Mouse (Mus musculus): ENCODE measurements around the gene Gm10643. TPM values are rescaled to one million over a fixed set of nuclear protein-coding genes. Genes with fewer than 3 reads are reported as not detected.

The Gm10643 gene
- polyA plus RNA-seq, 1 experiment from 2014 or later = 1.3 TPM

DNA sequence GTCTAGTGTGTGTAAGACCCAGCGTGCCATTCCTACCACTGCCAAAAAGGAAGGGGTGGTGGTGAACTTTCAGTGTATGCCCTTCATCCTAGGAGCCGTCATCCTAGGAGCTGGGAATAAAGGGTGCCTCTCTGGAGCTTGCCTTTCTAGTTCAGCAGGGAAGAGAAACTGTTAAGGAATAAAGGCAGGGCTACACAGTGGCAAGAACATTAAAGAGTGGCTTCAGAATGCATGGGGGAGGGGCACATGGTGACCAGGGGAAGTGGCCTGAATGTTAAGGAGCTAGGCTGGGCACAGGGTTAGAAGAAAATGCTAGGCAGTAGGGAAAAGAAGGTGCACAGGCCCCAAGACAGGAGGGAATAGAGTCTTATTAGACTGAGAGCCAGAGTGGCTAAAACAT lies 4.8 kb upstream of the Gm10643 start:
- no peak overlapping the region for H3K9ac ChIP-seq (replicated peaks; ENCODE audit: low read depth)
- no peak overlapping the region for H3K27ac ChIP-seq (ENCODE audit: low read length)
- no peaks in the 10 kb centered on the region for H3K27me3 ChIP-seq (replicated peaks; ENCODE audit: insufficient read depth, low read length)
- ATAC-seq = no peak
- H3K4me3 ChIP-seq (ENCODE audit: low read depth, low read length) = no peak overlapping the region
- WGBS = 46% methylated on average over 2 of the region's 2 CpGs
- no peak for TF ChIP-seq CTCF (IDR thresholded peaks at IDR 0.05)
- TF ChIP-seq EP300 (IDR thresholded peaks at IDR 0.05) = no peak
- H3K4me1 ChIP-seq (ENCODE audit: insufficient read depth, low read depth, low read length) = peaks cover 25% of the 10 kb centered on the region; the same call in 1 of the 2 replicates
- no peaks in the 10 kb centered on the region for H3K9me3 ChIP-seq (ENCODE audit: low read length)
- H3K4me2 ChIP-seq (replicated peaks; ENCODE audit: low read depth, low read length) = no peak overlapping the region
- peak; percentile 47 for DNase-seq (ENCODE audit: low spot score)
- H3K36me3 ChIP-seq (ENCODE audit: insufficient read depth, low read length) = no peaks in the 10 kb centered on the region

DNA sequence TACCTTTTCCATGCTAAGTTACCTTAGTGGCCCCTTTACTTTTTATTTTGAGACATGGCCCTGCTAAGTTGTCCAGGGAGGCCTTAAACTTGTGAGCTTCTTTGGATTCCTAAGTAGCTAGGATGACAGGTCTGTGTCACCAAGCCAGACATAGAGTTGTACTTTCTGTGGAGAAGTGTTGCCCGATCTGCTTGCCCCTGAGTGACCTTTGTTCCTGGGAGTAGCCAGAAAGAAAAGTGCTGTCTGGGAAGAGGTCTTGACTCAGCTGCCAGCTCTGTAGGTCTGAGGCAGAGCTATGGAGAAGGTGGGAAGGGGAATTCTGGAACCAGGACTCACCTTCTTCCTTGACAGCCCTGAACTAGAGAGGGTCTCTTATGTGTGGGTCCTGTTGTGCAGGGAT lies 4.2 kb upstream of the Gm10643 start:
- Histone ChIP-seq H3K4me2 (replicated peaks; ENCODE audit: low read depth, low read length) (no peak overlapping the region), H3K4me1 (ENCODE audit: insufficient read depth, low read depth, low read length) (peaks cover 25% of the 10 kb centered on the region; the same call in 1 of the 2 replicates), H3K27ac (ENCODE audit: low read length) (peak overlapping the region; percentile 57; the same call in 1 of the 2 replicates), H3K9me3 (ENCODE audit: low read length) (no peaks in the 10 kb centered on the region), H3K4me3 (ENCODE audit: low read depth, low read length) (no peak overlapping the region), H3K27me3 (replicated peaks; ENCODE audit: insufficient read depth, low read length) (no peaks in the 10 kb centered on the region), H3K9ac (replicated peaks; ENCODE audit: low read depth) (0 out of 2 replicates have a peak overlapping the region, but pooled peaks have one; percentile 8), H3K36me3 (ENCODE audit: insufficient read depth, low read length) (no peaks in the 10 kb centered on the region)
- TF ChIP-seq EP300 (IDR thresholded peaks at IDR 0.05) (no peak), CTCF (IDR thresholded peaks at IDR 0.05) (no peak)
- no peak for ATAC-seq
- 15% methylated on average over 1 of the region's 1 CpGs for WGBS
- peak; percentile 19 for DNase-seq (ENCODE audit: low spot score)

DNA sequence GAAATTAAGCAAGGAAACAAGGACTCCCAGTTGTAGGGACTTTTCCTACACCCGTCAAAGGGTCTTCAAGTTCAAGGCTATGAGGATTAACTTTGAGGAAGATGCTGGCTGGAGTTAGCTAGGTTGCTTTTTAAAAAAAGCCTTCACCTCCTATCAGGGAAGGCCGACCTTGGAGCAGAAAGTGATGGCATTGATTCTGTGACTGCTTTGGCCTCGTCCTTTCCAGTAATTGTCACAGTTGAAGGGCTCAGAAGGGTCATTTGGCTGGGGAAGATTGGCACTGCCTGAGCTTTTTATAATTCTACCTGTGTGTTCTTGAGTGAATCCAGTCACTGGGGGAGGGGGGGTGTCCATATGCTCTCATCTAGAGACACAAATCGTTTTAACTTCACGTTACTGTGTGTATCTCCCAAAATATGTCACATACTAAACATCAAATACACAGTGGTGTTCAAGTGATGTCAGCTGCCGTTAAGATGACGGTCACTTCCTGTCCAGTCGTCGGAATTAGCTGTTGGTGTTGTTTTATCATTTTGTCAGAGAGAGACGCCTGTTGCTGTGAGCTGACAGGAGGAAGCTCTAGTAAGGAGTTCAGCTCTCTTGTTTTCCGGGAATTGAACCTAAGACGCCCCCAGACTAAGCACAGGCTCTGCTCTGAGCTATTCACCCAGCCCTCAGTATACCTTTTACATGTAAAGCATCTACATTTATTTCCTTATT lies 3.5 kb upstream of the Gm10643 start:
- H3K9ac ChIP-seq (replicated peaks; ENCODE audit: low read depth) = 0 out of 2 replicates have a peak overlapping the region, but pooled peaks have one; percentile 8
- peaks cover 25% of the 10 kb centered on the region; the same call in 1 of the 2 replicates for H3K4me1 ChIP-seq (ENCODE audit: insufficient read depth, low read depth, low read length)
- H3K4me3 ChIP-seq (ENCODE audit: low read depth, low read length) = no peak overlapping the region
- H3K36me3 ChIP-seq (ENCODE audit: insufficient read depth, low read length) = no peaks in the 10 kb centered on the region
- peak overlapping the region; percentile 57 for H3K27ac ChIP-seq (ENCODE audit: low read length)
- no peak for TF ChIP-seq EP300 (IDR thresholded peaks at IDR 0.05)
- no peak for TF ChIP-seq CTCF (IDR thresholded peaks at IDR 0.05)
- peak; percentile 73 for DNase-seq (ENCODE audit: low spot score)
- no peaks in the 10 kb centered on the region for H3K27me3 ChIP-seq (replicated peaks; ENCODE audit: insufficient read depth, low read length)
- H3K9me3 ChIP-seq (ENCODE audit: low read length) = no peaks in the 10 kb centered on the region
- WGBS = 24% methylated on average over 12 of the region's 12 CpGs
- H3K4me2 ChIP-seq (replicated peaks; ENCODE audit: low read depth, low read length) = no peak overlapping the region
- no peak for ATAC-seq

DNA sequence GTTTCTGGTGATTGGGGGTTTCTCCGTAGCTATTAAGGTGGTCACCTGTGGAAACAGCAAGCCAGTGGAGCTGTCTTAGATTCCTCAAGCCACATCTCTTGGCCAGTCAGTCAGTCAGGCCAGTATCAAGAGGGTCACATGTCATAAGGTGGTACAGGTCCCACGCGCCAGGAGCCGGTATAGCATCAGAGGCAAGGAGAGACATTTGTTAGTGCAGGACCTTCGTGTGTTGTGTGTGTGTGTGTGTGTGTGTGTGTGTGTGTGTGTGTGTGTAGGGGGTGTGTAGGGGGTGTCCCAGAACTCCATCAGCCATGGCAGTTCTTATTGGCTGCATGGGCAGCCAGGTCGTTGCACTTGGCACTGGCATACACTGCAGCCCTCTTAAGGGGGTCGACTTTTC lies 3.0 kb upstream of the Gm10643 start:
- Histone ChIP-seq H3K9me3 (ENCODE audit: low read length) (no peaks in the 10 kb centered on the region), H3K27me3 (replicated peaks; ENCODE audit: insufficient read depth, low read length) (no peaks in the 10 kb centered on the region), H3K36me3 (ENCODE audit: insufficient read depth, low read length) (no peaks in the 10 kb centered on the region), H3K9ac (replicated peaks; ENCODE audit: low read depth) (no peak overlapping the region), H3K4me3 (ENCODE audit: low read depth, low read length) (peak overlapping the region; percentile 83; the same call in 1 of the 2 replicates), H3K4me1 (ENCODE audit: insufficient read depth, low read depth, low read length) (peaks cover 25% of the 10 kb centered on the region; the same call in 1 of the 2 replicates), H3K4me2 (replicated peaks; ENCODE audit: low read depth, low read length) (peak overlapping the region; percentile 37), H3K27ac (ENCODE audit: low read length) (peak overlapping the region; percentile 43; the same call in 1 of the 2 replicates)
- ATAC-seq (no peak), DNase-seq (ENCODE audit: low spot score) (no peak)
- 67% methylated on average over 7 of the region's 7 CpGs for WGBS
- TF ChIP-seq CTCF (IDR thresholded peaks at IDR 0.05) (no peak), EP300 (IDR thresholded peaks at IDR 0.05) (no peak)

DNA sequence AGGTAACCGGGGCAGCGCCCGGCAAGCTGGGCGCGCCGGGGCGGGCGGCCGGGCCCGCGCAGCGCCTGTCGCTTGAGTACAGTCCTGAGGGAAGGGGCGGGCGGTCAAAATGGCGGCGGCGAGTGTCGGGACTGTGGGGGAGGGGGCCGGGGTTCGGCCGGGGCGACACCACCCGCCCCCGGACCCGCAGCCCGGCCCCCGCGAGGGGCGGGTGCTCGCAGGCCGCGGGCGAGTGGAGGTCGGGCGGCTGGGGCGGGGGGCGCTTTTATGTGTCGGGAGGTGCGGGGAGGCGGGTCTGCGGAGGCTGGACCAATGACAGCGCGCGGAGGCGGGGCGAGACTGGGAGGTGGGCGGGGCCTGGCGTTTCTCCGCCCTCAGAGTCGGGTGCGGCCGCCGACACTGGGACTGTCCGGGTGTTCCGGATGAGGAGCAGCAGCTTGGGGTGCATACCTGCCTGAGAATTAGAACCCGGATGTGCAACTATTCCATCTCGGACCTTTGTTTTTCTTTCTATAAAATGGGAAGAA lies 2.2 kb upstream of the Gm10643 start:
- TF ChIP-seq CTCF (IDR thresholded peaks at IDR 0.05) (no peak), EP300 (IDR thresholded peaks at IDR 0.05) (peak; percentile 50; the same call in 1 of the 2 replicates)
- Histone ChIP-seq H3K4me1 (ENCODE audit: insufficient read depth, low read depth, low read length) (peaks cover 24% of the 10 kb centered on the region; the same call in 1 of the 2 replicates), H3K27ac (ENCODE audit: low read length) (peak overlapping the region; percentile 96), H3K27me3 (replicated peaks; ENCODE audit: insufficient read depth, low read length) (no peaks in the 10 kb centered on the region), H3K9ac (replicated peaks; ENCODE audit: low read depth) (peak overlapping the region; percentile 78), H3K4me3 (ENCODE audit: low read depth, low read length) (peak overlapping the region; percentile 83), H3K9me3 (ENCODE audit: low read length) (no peaks in the 10 kb centered on the region), H3K4me2 (replicated peaks; ENCODE audit: low read depth, low read length) (peak overlapping the region; percentile 37), H3K36me3 (ENCODE audit: insufficient read depth, low read length) (no peaks in the 10 kb centered on the region)
- DNase-seq (ENCODE audit: low spot score) (peak; percentile 94), ATAC-seq (peak; percentile 73)
- WGBS = 2% methylated on average over 30 of the region's 58 CpGs

DNA sequence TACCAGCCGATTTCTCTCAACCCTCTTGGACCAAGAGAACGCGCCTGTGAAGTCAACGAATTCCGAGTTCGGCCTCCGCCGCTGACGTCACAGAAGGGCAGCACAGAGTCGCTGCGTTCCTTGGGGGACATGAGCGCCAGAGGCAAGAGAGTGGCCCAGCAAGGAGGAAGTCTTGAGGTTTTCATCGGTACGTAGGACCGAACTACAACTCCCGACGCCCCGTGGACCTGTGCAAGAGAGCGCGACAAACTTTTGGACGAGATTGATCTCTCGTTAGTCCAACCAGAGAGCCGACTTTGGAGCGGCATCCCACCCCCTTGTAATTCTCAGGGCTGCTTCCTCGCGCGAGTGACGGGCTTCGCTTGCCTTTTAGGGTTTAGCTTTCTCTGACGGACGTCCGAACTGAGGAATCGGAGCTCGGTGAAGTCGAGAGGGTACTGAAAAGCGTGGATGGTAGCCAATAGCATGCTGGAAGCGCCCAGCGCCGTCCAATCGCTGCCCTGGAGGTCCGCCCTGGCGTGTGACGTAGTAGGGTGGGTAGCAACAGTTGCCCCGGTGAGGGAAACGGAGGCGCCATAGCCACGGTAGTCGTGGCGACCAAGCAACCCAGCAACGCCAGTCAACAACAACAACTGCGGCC lies 1.5 kb upstream of the Gm10643 start, which contains the start of gene Rfx1:
Rfx1 (plus strand) TSS at position 544 of the 640 bp plus-strand sequence.
- Histone ChIP-seq H3K4me2 (replicated peaks; ENCODE audit: low read depth, low read length) (peak within 1 kb of the TSS; percentile 77), H3K27ac (ENCODE audit: low read length) (peak within 1 kb of the TSS; percentile 96), H3K9me3 (ENCODE audit: low read length) (no peaks in the 10 kb centered on the region), H3K4me3 (ENCODE audit: low read depth, low read length) (peak within 1 kb of the TSS; percentile 83), H3K36me3 (ENCODE audit: insufficient read depth, low read length) (no peaks in the 10 kb centered on the region), H3K4me1 (ENCODE audit: insufficient read depth, low read depth, low read length) (peaks cover 20% of the 10 kb centered on the region; the same call in 1 of the 2 replicates), H3K27me3 (replicated peaks; ENCODE audit: insufficient read depth, low read length) (no peaks in the 10 kb centered on the region), H3K9ac (replicated peaks; ENCODE audit: low read depth) (peak within 1 kb of the TSS; percentile 78)
- DNase-seq (ENCODE audit: low spot score) (peak; percentile 100), ATAC-seq (peak; percentile 96)
- 1% methylated on average over 51 of the region's 51 CpGs for WGBS
- TF ChIP-seq EP300 (IDR thresholded peaks at IDR 0.05) = peak; percentile 87
- TF ChIP-seq CTCF (IDR thresholded peaks at IDR 0.05) = 0 out of 2 replicates have a peak, but pooled peaks have one; percentile 16

Measured in lung, postnatal 0 days (tissue).